Mouse (Mus musculus) 3T3-L1 (cell line): ENCODE measurements around the gene Supt5.

Source experiments
- DNase-seq: peaks from one replicate; pipeline ENCODE4 v3.0.0-alpha.2; 2015; ENCODE audit warnings: low read depth, low spot score

The Supt5 gene

GRCm38 (mm10) chr7:28353267-28353666 lies 14.7 kb upstream of the Supt5 start:
- no peak for DNase-seq

GRCm38 (mm10) chr7:28351676-28352191 lies 13.2 kb upstream of the Supt5 start:
- no peak for DNase-seq

- DNase-seq, result peak; percentile 95
Observed at GRCm38 (mm10) chr7:28350155-28350883, 11.8 kb upstream of the Supt5 start, which contains the start of gene Rps16. Rps16 (plus strand) TSS chr7:28350652.

GRCm38 (mm10) chr7:28348601-28349000 lies 10.1 kb upstream of the Supt5 start:
- peak; percentile 32 for DNase-seq

- DNase-seq, result peak; percentile 90
Observed at GRCm38 (mm10) chr7:28347746-28348145, 9.2 kb upstream of the Supt5 start.

GRCm38 (mm10) chr7:28344637-28345036 lies 6.1 kb upstream of the Supt5 start:
- peak; percentile 80 for DNase-seq

GRCm38 (mm10) chr7:28341381-28341780 lies 2.8 kb upstream of the Supt5 start:
- DNase-seq, result no peak

- DNase-seq, result peak; percentile 70
Observed at GRCm38 (mm10) chr7:28339213-28339917, 819 bp upstream of the Supt5 start.

- DNase-seq, result peak; percentile 32
Observed at GRCm38 (mm10) chr7:28335471-28335870, 3.1 kb downstream of the Supt5 start.

- DNase-seq, result peak; percentile 82
Observed at GRCm38 (mm10) chr7:28334534-28334933, 4.0 kb downstream of the Supt5 start.

- DNase-seq, result no peak
Observed at GRCm38 (mm10) chr7:28328260-28328659, 10.3 kb downstream of the Supt5 start.

GRCm38 (mm10) chr7:28326457-28326856 lies 12.1 kb downstream of the Supt5 start:
- DNase-seq, result no peak

GRCm38 (mm10) chr7:28325293-28325692 lies 13.3 kb downstream of the Supt5 start:
- DNase-seq, result no peak

- no peak for DNase-seq
Observed at GRCm38 (mm10) chr7:28321974-28322720, 16.4 kb downstream of the Supt5 start.

- DNase-seq, result no peak
Observed at GRCm38 (mm10) chr7:28318714-28319113, 19.8 kb downstream of the Supt5 start.

- DNase-seq, result no peak
Observed at GRCm38 (mm10) chr7:28318036-28318435, 20.5 kb downstream of the Supt5 start.

- DNase-seq, result peak; percentile 96
Observed at GRCm38 (mm10) chr7:28311926-28312543, 26.5 kb downstream of the Supt5 start, which contains the start of gene Timm50. Timm50 (minus strand) TSS chr7:28312072.

GRCm38 (mm10) chr7:28311151-28311925 lies 27.2 kb downstream of the Supt5 start:
- peak; percentile 11 for DNase-seq

GRCm38 (mm10) chr7:28309737-28310136 lies 28.8 kb downstream of the Supt5 start:
- no peak for DNase-seq

- no peak for DNase-seq
Observed at GRCm38 (mm10) chr7:28306216-28306615, 32.3 kb downstream of the Supt5 start.

GRCm38 (mm10) chr7:28305641-28306040 lies 32.9 kb downstream of the Supt5 start:
- no peak for DNase-seq
